Mouse (Mus musculus): ENCODE data around the gene Vmn1r196. TPM values are rescaled to one million over a fixed set of nuclear protein-coding genes. Genes with fewer than 3 reads are reported as not detected.
"Not testable (repeated sequence)": the region's sequence is repeated elsewhere in the genome, so short reads cannot be mapped to it uniquely, and the experiment has no call there.

Gene Vmn1r196
- polyA plus RNA-seq (2014; fragmentation: Nextera tagmentation; extraction: Ambion mirVana) = not detected in 2 replicates

- no peak within 1 kb of the TSS for H3K27ac ChIP-seq (ENCODE audit: low read depth, low read length)
- no peaks in the 10 kb centered on the region for H3K4me1 ChIP-seq (replicated peaks; ENCODE audit: control insufficient read depth, insufficient read depth, low read length)
- no peak within 1 kb of the TSS for H3K4me2 ChIP-seq (replicated peaks; ENCODE audit: low read depth, low read length)
- H3K27me3 ChIP-seq (ENCODE audit: control insufficient read depth, insufficient read depth, low read length) = no peaks in the 10 kb centered on the region
- no peak for DNase-seq (ENCODE audit: low spot score)
- H3K36me3 ChIP-seq (ENCODE audit: control insufficient read depth, insufficient read depth, low read length) = no peaks in the 10 kb centered on the region
- no peaks in the 10 kb centered on the region for H3K9me3 ChIP-seq (ENCODE audit: control insufficient read depth, low read length)
- H3K4me3 ChIP-seq (ENCODE audit: low read depth, low read length) = no peak within 1 kb of the TSS
- 82% methylated on average over 2 of the region's 2 CpGs for WGBS
- no peak for ATAC-seq (ENCODE audit: low FRiP score)
- no peak within 1 kb of the TSS for H3K9ac ChIP-seq (ENCODE audit: low read depth, low read length)
Observed at GRCm38 (mm10) chr13:22289620-22290019, at the start of gene Vmn1r196. TSS of gene Vmn1r196 (plus strand) at chr13:22289920.

GRCm38 (mm10) chr13:22243915-22244314 lies 45.8 kb upstream of the Vmn1r196 start, which contains the start of gene Vmn1r194:
TSS of gene Vmn1r194 (plus strand) at chr13:22244215.
- H3K27me3 ChIP-seq (ENCODE audit: control insufficient read depth, insufficient read depth, low read length) = no peaks in the 10 kb centered on the region
- no peak for DNase-seq (ENCODE audit: low spot score)
- WGBS = 68% methylated on average over 1 of the region's 1 CpGs
- H3K36me3 ChIP-seq (ENCODE audit: control insufficient read depth, insufficient read depth, low read length) = no peaks in the 10 kb centered on the region
- no peak within 1 kb of the TSS for H3K27ac ChIP-seq (ENCODE audit: low read depth, low read length)
- no peak within 1 kb of the TSS for H3K4me2 ChIP-seq (replicated peaks; ENCODE audit: low read depth, low read length)
- H3K9ac ChIP-seq (ENCODE audit: low read depth, low read length) = no peak within 1 kb of the TSS
- no peak within 1 kb of the TSS for H3K4me3 ChIP-seq (ENCODE audit: low read depth, low read length)
- H3K4me1 ChIP-seq (replicated peaks; ENCODE audit: control insufficient read depth, insufficient read depth, low read length) = no peaks in the 10 kb centered on the region
- no peaks in the 10 kb centered on the region for H3K9me3 ChIP-seq (ENCODE audit: control insufficient read depth, low read length)
- no peak for ATAC-seq (ENCODE audit: low FRiP score)

GRCm38 (mm10) chr13:22270222-22270621 lies 19.5 kb upstream of the Vmn1r196 start, which contains the start of gene Vmn1r195:
TSS of gene Vmn1r195 (plus strand) at chr13:22270522.
- WGBS = 93% methylated on average over 1 of the region's 1 CpGs
- H3K9me3 ChIP-seq (ENCODE audit: control insufficient read depth, low read length); H3K4me2 ChIP-seq (replicated peaks; ENCODE audit: low read depth, low read length); H3K27ac ChIP-seq (ENCODE audit: low read depth, low read length); H3K9ac ChIP-seq (ENCODE audit: low read depth, low read length); H3K4me3 ChIP-seq (ENCODE audit: low read depth, low read length); DNase-seq (ENCODE audit: low spot score); ATAC-seq (ENCODE audit: low FRiP score); H3K27me3 ChIP-seq (ENCODE audit: control insufficient read depth, insufficient read depth, low read length); H3K36me3 ChIP-seq (ENCODE audit: control insufficient read depth, insufficient read depth, low read length); H3K4me1 ChIP-seq (replicated peaks; ENCODE audit: control insufficient read depth, insufficient read depth, low read length): not testable (repeated sequence)

- H3K9me3 ChIP-seq (ENCODE audit: control insufficient read depth, low read length) = no peaks in the 10 kb centered on the region
- 56% methylated on average over 2 of the region's 2 CpGs for WGBS
Observed at GRCm38 (mm10) chr13:22271721-22272120, 18.0 kb upstream of the Vmn1r196 start.

GRCm38 (mm10) chr13:22284578-22284977 lies 5.1 kb upstream of the Vmn1r196 start:
- no peaks in the 10 kb centered on the region for H3K9me3 ChIP-seq (ENCODE audit: control insufficient read depth, low read length)
- DNase-seq (ENCODE audit: low spot score) (no peak), ATAC-seq (ENCODE audit: low FRiP score) (no peak)
- no peak overlapping the region for H3K27ac ChIP-seq (ENCODE audit: low read depth, low read length)
- no peak overlapping the region for H3K4me3 ChIP-seq (ENCODE audit: low read depth, low read length)
- 84% methylated on average over 2 of the region's 2 CpGs for WGBS
- H3K4me2 ChIP-seq (replicated peaks; ENCODE audit: low read depth, low read length) = no peak overlapping the region
- H3K9ac ChIP-seq (ENCODE audit: low read depth, low read length) = no peak overlapping the region
- H3K4me1 ChIP-seq (replicated peaks; ENCODE audit: control insufficient read depth, insufficient read depth, low read length) = no peaks in the 10 kb centered on the region
- no peaks in the 10 kb centered on the region for H3K36me3 ChIP-seq (ENCODE audit: control insufficient read depth, insufficient read depth, low read length)
- H3K27me3 ChIP-seq (ENCODE audit: control insufficient read depth, insufficient read depth, low read length) = no peaks in the 10 kb centered on the region

More at GRCm38 (mm10) chr13:22271721-22272120, 18.0 kb upstream of the Vmn1r196 start:
- no peaks in the 10 kb centered on the region for H3K4me1 ChIP-seq (replicated peaks; ENCODE audit: control insufficient read depth, insufficient read depth, low read length)
- no peak overlapping the region for H3K27ac ChIP-seq (ENCODE audit: low read depth, low read length)
- ATAC-seq (ENCODE audit: low FRiP score) (no peak), DNase-seq (ENCODE audit: low spot score) (no peak)
- H3K4me3 ChIP-seq (ENCODE audit: low read depth, low read length) = no peak overlapping the region
- H3K27me3 ChIP-seq (ENCODE audit: control insufficient read depth, insufficient read depth, low read length) = no peaks in the 10 kb centered on the region
- H3K4me2 ChIP-seq (replicated peaks; ENCODE audit: low read depth, low read length) = no peak overlapping the region
- no peaks in the 10 kb centered on the region for H3K36me3 ChIP-seq (ENCODE audit: control insufficient read depth, insufficient read depth, low read length)
- no peak overlapping the region for H3K9ac ChIP-seq (ENCODE audit: low read depth, low read length)

- H3K27ac ChIP-seq (ENCODE audit: low read depth, low read length); H3K36me3 ChIP-seq (ENCODE audit: control insufficient read depth, insufficient read depth, low read length); H3K9me3 ChIP-seq (ENCODE audit: control insufficient read depth, low read length); H3K4me2 ChIP-seq (replicated peaks; ENCODE audit: low read depth, low read length); ATAC-seq (ENCODE audit: low FRiP score); DNase-seq (ENCODE audit: low spot score); H3K9ac ChIP-seq (ENCODE audit: low read depth, low read length); H3K4me1 ChIP-seq (replicated peaks; ENCODE audit: control insufficient read depth, insufficient read depth, low read length); H3K27me3 ChIP-seq (ENCODE audit: control insufficient read depth, insufficient read depth, low read length); H3K4me3 ChIP-seq (ENCODE audit: low read depth, low read length): not testable (repeated sequence)
- 90% methylated on average over 5 of the region's 5 CpGs for WGBS
Observed at GRCm38 (mm10) chr13:22308075-22308474, 18.4 kb downstream of the Vmn1r196 start.

- Histone ChIP-seq H3K27me3 (ENCODE audit: control insufficient read depth, insufficient read depth, low read length) (no peaks in the 10 kb centered on the region), H3K27ac (ENCODE audit: low read depth, low read length) (no peak overlapping the region), H3K4me1 (replicated peaks; ENCODE audit: control insufficient read depth, insufficient read depth, low read length) (no peaks in the 10 kb centered on the region), H3K36me3 (ENCODE audit: control insufficient read depth, insufficient read depth, low read length) (no peaks in the 10 kb centered on the region), H3K9me3 (ENCODE audit: control insufficient read depth, low read length) (no peaks in the 10 kb centered on the region), H3K9ac (ENCODE audit: low read depth, low read length) (no peak overlapping the region), H3K4me2 (replicated peaks; ENCODE audit: low read depth, low read length) (no peak overlapping the region), H3K4me3 (ENCODE audit: low read depth, low read length) (no peak overlapping the region)
- DNase-seq (ENCODE audit: low spot score) (no peak), ATAC-seq (ENCODE audit: low FRiP score) (no peak)
- 79% methylated on average over 2 of the region's 2 CpGs for WGBS
Observed at GRCm38 (mm10) chr13:22315361-22315760, 25.6 kb downstream of the Vmn1r196 start.

- no peaks in the 10 kb centered on the region for H3K27me3 ChIP-seq (ENCODE audit: control insufficient read depth, insufficient read depth, low read length)
- DNase-seq (ENCODE audit: low spot score) = no peak
- H3K27ac ChIP-seq (ENCODE audit: low read depth, low read length) = no peak overlapping the region
- H3K9me3 ChIP-seq (ENCODE audit: control insufficient read depth, low read length) = no peaks in the 10 kb centered on the region
- 90% methylated on average over 2 of the region's 2 CpGs for WGBS
- H3K4me2 ChIP-seq (replicated peaks; ENCODE audit: low read depth, low read length) = no peak overlapping the region
- no peaks in the 10 kb centered on the region for H3K4me1 ChIP-seq (replicated peaks; ENCODE audit: control insufficient read depth, insufficient read depth, low read length)
- ATAC-seq (ENCODE audit: low FRiP score) = no peak
- H3K9ac ChIP-seq (ENCODE audit: low read depth, low read length) = no peak overlapping the region
- no peak overlapping the region for H3K4me3 ChIP-seq (ENCODE audit: low read depth, low read length)
- H3K36me3 ChIP-seq (ENCODE audit: control insufficient read depth, insufficient read depth, low read length) = no peaks in the 10 kb centered on the region
Observed at GRCm38 (mm10) chr13:22317366-22317765, 27.6 kb downstream of the Vmn1r196 start.

GRCm38 (mm10) chr13:22320091-22320490 lies 30.4 kb downstream of the Vmn1r196 start:
- Histone ChIP-seq H3K9me3 (ENCODE audit: control insufficient read depth, low read length) (no peaks in the 10 kb centered on the region), H3K27ac (ENCODE audit: low read depth, low read length) (no peak overlapping the region), H3K27me3 (ENCODE audit: control insufficient read depth, insufficient read depth, low read length) (no peaks in the 10 kb centered on the region), H3K4me2 (replicated peaks; ENCODE audit: low read depth, low read length) (no peak overlapping the region), H3K4me1 (replicated peaks; ENCODE audit: control insufficient read depth, insufficient read depth, low read length) (no peaks in the 10 kb centered on the region), H3K9ac (ENCODE audit: low read depth, low read length) (no peak overlapping the region), H3K36me3 (ENCODE audit: control insufficient read depth, insufficient read depth, low read length) (no peaks in the 10 kb centered on the region), H3K4me3 (ENCODE audit: low read depth, low read length) (no peak overlapping the region)
- ATAC-seq (ENCODE audit: low FRiP score) (no peak), DNase-seq (ENCODE audit: low spot score) (no peak)
